Mouse (Mus musculus): Measurements from ENCODE around the gene Rnf220. TPM values are rescaled to one million over a fixed set of nuclear protein-coding genes. Genes with fewer than 3 reads are reported as not detected.

The Rnf220 gene
- total RNA-seq, 2 experiments from 2014 or later = 6.3 to 22.1 TPM

Other genes with a start within 250 kb of the Rnf220 start
- 1.9 and 4.0 TPM in 2 replicates for gene Tmem53, start 245.1 kb downstream of the Rnf220 start, total RNA-seq (2015; ENCODE audit: low replicate concordance)
- 1.9 TPM in 1 of 2 replicates, not detected in the other for gene Tmem53, start 245.1 kb downstream of the Rnf220 start, total RNA-seq (2017; ENCODE audit: low replicate concordance)
- not detected in 2 replicates for gene Armh1, start 244.9 kb downstream of the Rnf220 start, total RNA-seq (2015; ENCODE audit: low replicate concordance)
- gene Armh1, start 244.9 kb downstream of the Rnf220 start, total RNA-seq (2017; ENCODE audit: low replicate concordance) = not detected in 2 replicates
- gene Eri3, start 53.3 kb upstream of the Rnf220 start, total RNA-seq (2015; ENCODE audit: low replicate concordance) = 20.4 and 21.9 TPM in 2 replicates
- gene Eri3, start 53.3 kb upstream of the Rnf220 start, total RNA-seq (2017; ENCODE audit: low replicate concordance) = 1.1 and 9.4 TPM in 2 replicates
- 5.6 and 9.8 TPM in 2 replicates for gene Dmap1, start 185.2 kb upstream of the Rnf220 start, total RNA-seq (2015; ENCODE audit: low replicate concordance)
- gene Dmap1, start 185.2 kb upstream of the Rnf220 start, total RNA-seq (2017; ENCODE audit: low replicate concordance) = 6.7 and 17.0 TPM in 2 replicates
- not detected in 2 replicates for gene Gm12845, start 227.4 kb upstream of the Rnf220 start, total RNA-seq (2015; ENCODE audit: low replicate concordance)
- gene Gm12845, start 227.4 kb upstream of the Rnf220 start, total RNA-seq (2017; ENCODE audit: low replicate concordance) = not detected in 2 replicates